Mouse (Mus musculus): ENCODE measurements around the gene Map3k9. TPM values are rescaled to one million over a fixed set of nuclear protein-coding genes. Genes with fewer than 3 reads are reported as not detected.

The Map3k9 gene
- polyA plus RNA-seq (2015; fragmentation: Nextera tagmentation; extraction: Ambion mirVana): 2.9 TPM in 2 replicates

GRCm38 (mm10) chr12:81781105-81781909 lies at the start of gene Map3k9:
Map3k9 (minus strand) TSS chr12:81781175.
- H3K36me3 ChIP-seq: no peaks in the 10 kb centered on the region
- H3K4me1 ChIP-seq: peaks cover 22% of the 10 kb centered on the region; the same call in 1 of the 2 replicates
- WGBS: 1% methylated on average over 39 of the region's 56 CpGs
- H3K27me3 ChIP-seq: peaks cover 25% of the 10 kb centered on the region
- peak within 1 kb of the TSS; percentile 93 for H3K4me2 ChIP-seq
- peak within 1 kb of the TSS; percentile 72 for H3K4me3 ChIP-seq
- no peaks in the 10 kb centered on the region for H3K9me3 ChIP-seq
- H3K9ac ChIP-seq: peak within 1 kb of the TSS; percentile 62
- peak; percentile 96 for ATAC-seq (ENCODE audit: borderline replicate concordance, extremely low read depth, low FRiP score, low TSS enrichment)
- peak within 1 kb of the TSS; percentile 87 for H3K27ac ChIP-seq

GRCm38 (mm10) chr12:81828355-81828754 lies 47.4 kb upstream of the Map3k9 start:
- H3K27me3 ChIP-seq: no peaks in the 10 kb centered on the region
- H3K36me3 ChIP-seq: no peaks in the 10 kb centered on the region
- ATAC-seq (ENCODE audit: borderline replicate concordance, extremely low read depth, low FRiP score, low TSS enrichment): no peak
- H3K27ac ChIP-seq: no peak overlapping the region
- no peak overlapping the region for H3K9ac ChIP-seq
- WGBS: 86% methylated on average over 2 of the region's 2 CpGs
- H3K4me3 ChIP-seq: no peak overlapping the region
- H3K9me3 ChIP-seq: no peaks in the 10 kb centered on the region
- no peak overlapping the region for H3K4me2 ChIP-seq
- H3K4me1 ChIP-seq: no peaks in the 10 kb centered on the region

GRCm38 (mm10) chr12:81822778-81823480 lies 42.0 kb upstream of the Map3k9 start:
- H3K9me3 ChIP-seq: no peaks in the 10 kb centered on the region
- no peak for ATAC-seq (ENCODE audit: borderline replicate concordance, extremely low read depth, low FRiP score, low TSS enrichment)
- H3K4me3 ChIP-seq: no peak overlapping the region
- H3K27ac ChIP-seq: no peak overlapping the region
- no peak overlapping the region for H3K4me2 ChIP-seq
- 79% methylated on average over 4 of the region's 4 CpGs for WGBS
- H3K4me1 ChIP-seq: no peaks in the 10 kb centered on the region
- no peaks in the 10 kb centered on the region for H3K36me3 ChIP-seq
- no peak overlapping the region for H3K9ac ChIP-seq
- H3K27me3 ChIP-seq: no peaks in the 10 kb centered on the region

GRCm38 (mm10) chr12:81822176-81822575 lies 41.2 kb upstream of the Map3k9 start:
- no peak for ATAC-seq (ENCODE audit: borderline replicate concordance, extremely low read depth, low FRiP score, low TSS enrichment)
- H3K27ac ChIP-seq: no peak overlapping the region
- H3K27me3 ChIP-seq: no peaks in the 10 kb centered on the region
- peaks cover under 1% of the 10 kb centered on the region; the same call in 1 of the 2 replicates for H3K4me1 ChIP-seq
- no peaks in the 10 kb centered on the region for H3K9me3 ChIP-seq
- H3K9ac ChIP-seq: no peak overlapping the region
- H3K4me3 ChIP-seq: no peak overlapping the region
- no peak overlapping the region for H3K4me2 ChIP-seq
- WGBS: 57% methylated on average over 4 of the region's 4 CpGs
- H3K36me3 ChIP-seq: no peaks in the 10 kb centered on the region

- Histone ChIP-seq H3K36me3 (no peaks in the 10 kb centered on the region), H3K27me3 (no peaks in the 10 kb centered on the region), H3K9ac (no peak overlapping the region), H3K9me3 (no peaks in the 10 kb centered on the region), H3K4me1 (peaks cover 9% of the 10 kb centered on the region), H3K4me3 (no peak overlapping the region), H3K4me2 (no peak overlapping the region), H3K27ac (no peak overlapping the region)
- WGBS: 82% methylated on average over 4 of the region's 4 CpGs
- ATAC-seq (ENCODE audit: borderline replicate concordance, extremely low read depth, low FRiP score, low TSS enrichment): no peak
Observed at GRCm38 (mm10) chr12:81820700-81821099, 39.7 kb upstream of the Map3k9 start.

GRCm38 (mm10) chr12:81817126-81817505 lies 36.1 kb upstream of the Map3k9 start:
- 0 out of 2 replicates have a peak, but pooled peaks have one; percentile 57 for ATAC-seq (ENCODE audit: borderline replicate concordance, extremely low read depth, low FRiP score, low TSS enrichment)
- Histone ChIP-seq H3K4me3 (0 out of 2 replicates have a peak overlapping the region, but pooled peaks have one; percentile 12), H3K9ac (no peak overlapping the region), H3K4me1 (peaks cover 9% of the 10 kb centered on the region), H3K27ac (0 out of 2 replicates have a peak overlapping the region, but pooled peaks have one; percentile 39), H3K9me3 (no peaks in the 10 kb centered on the region), H3K27me3 (no peaks in the 10 kb centered on the region), H3K4me2 (peak overlapping the region; percentile 46), H3K36me3 (no peaks in the 10 kb centered on the region)
- WGBS: 52% methylated on average over 6 of the region's 6 CpGs

- peak; percentile 62 for ATAC-seq (ENCODE audit: borderline replicate concordance, extremely low read depth, low FRiP score, low TSS enrichment)
- 0 out of 2 replicates have a peak overlapping the region, but pooled peaks have one; percentile 12 for H3K4me3 ChIP-seq
- WGBS: 17% methylated on average over 10 of the region's 10 CpGs
Observed at GRCm38 (mm10) chr12:81816330-81817125, 35.6 kb upstream of the Map3k9 start.

GRCm38 (mm10) chr12:81814742-81815141 lies 33.8 kb upstream of the Map3k9 start:
- no peaks in the 10 kb centered on the region for H3K36me3 ChIP-seq
- no peaks in the 10 kb centered on the region for H3K27me3 ChIP-seq
- WGBS: 82% methylated on average over 5 of the region's 5 CpGs
- no peak overlapping the region for H3K4me3 ChIP-seq
- no peak overlapping the region for H3K4me2 ChIP-seq
- peaks cover 9% of the 10 kb centered on the region for H3K4me1 ChIP-seq
- H3K9ac ChIP-seq: no peak overlapping the region
- H3K9me3 ChIP-seq: no peaks in the 10 kb centered on the region
- H3K27ac ChIP-seq: no peak overlapping the region
- ATAC-seq (ENCODE audit: borderline replicate concordance, extremely low read depth, low FRiP score, low TSS enrichment): no peak

More at GRCm38 (mm10) chr12:81816330-81817125, 35.6 kb upstream of the Map3k9 start:
- Histone ChIP-seq H3K27me3 (no peaks in the 10 kb centered on the region), H3K9me3 (no peaks in the 10 kb centered on the region), H3K27ac (peak overlapping the region; percentile 39), H3K36me3 (no peaks in the 10 kb centered on the region), H3K4me2 (peak overlapping the region; percentile 46), H3K9ac (no peak overlapping the region), H3K4me1 (peaks cover 9% of the 10 kb centered on the region)

- Histone ChIP-seq H3K4me1 (peaks cover 14% of the 10 kb centered on the region), H3K9ac (no peak overlapping the region), H3K9me3 (no peaks in the 10 kb centered on the region), H3K4me3 (no peak overlapping the region), H3K36me3 (no peaks in the 10 kb centered on the region), H3K27me3 (no peaks in the 10 kb centered on the region), H3K4me2 (no peak overlapping the region), H3K27ac (no peak overlapping the region)
- no peak for ATAC-seq (ENCODE audit: borderline replicate concordance, extremely low read depth, low FRiP score, low TSS enrichment)
- 24% methylated on average over 8 of the region's 8 CpGs for WGBS
Observed at GRCm38 (mm10) chr12:81810417-81810816, 29.4 kb upstream of the Map3k9 start.

GRCm38 (mm10) chr12:81808596-81808995 lies 27.6 kb upstream of the Map3k9 start:
- no peak overlapping the region for H3K27ac ChIP-seq
- H3K4me1 ChIP-seq: peaks cover 14% of the 10 kb centered on the region
- no peaks in the 10 kb centered on the region for H3K36me3 ChIP-seq
- WGBS: 53% methylated on average over 2 of the region's 2 CpGs
- H3K4me3 ChIP-seq: no peak overlapping the region
- no peak for ATAC-seq (ENCODE audit: borderline replicate concordance, extremely low read depth, low FRiP score, low TSS enrichment)
- no peaks in the 10 kb centered on the region for H3K27me3 ChIP-seq
- H3K4me2 ChIP-seq: no peak overlapping the region
- H3K9me3 ChIP-seq: no peaks in the 10 kb centered on the region
- H3K9ac ChIP-seq: no peak overlapping the region

- Histone ChIP-seq H3K36me3 (no peaks in the 10 kb centered on the region), H3K9me3 (no peaks in the 10 kb centered on the region), H3K4me3 (peak overlapping the region; percentile 38), H3K27me3 (no peaks in the 10 kb centered on the region), H3K4me2 (peak overlapping the region; percentile 78), H3K27ac (no peak overlapping the region), H3K4me1 (peaks cover 14% of the 10 kb centered on the region), H3K9ac (no peak overlapping the region)
- no peak for ATAC-seq (ENCODE audit: borderline replicate concordance, extremely low read depth, low FRiP score, low TSS enrichment)
- whole genome bisulfite sequencing: 23% methylated on average over 11 of the region's 11 CpGs
Observed at GRCm38 (mm10) chr12:81807953-81808352, 27.0 kb upstream of the Map3k9 start.

Measured in lung, embryonic 15.5 days (tissue).